Mouse (Mus musculus) heart, postnatal 25 days (tissue): Measurements from ENCODE around the gene Pkp4. TPM values are rescaled to one million over a fixed set of nuclear protein-coding genes. Genes with fewer than 3 reads are reported as not detected.
A peak's percentile ranks its signal among the peaks of the same experiment; 100 is the strongest.

ENCODE experiments used
- DNase-seq: peaks from one replicate; pipeline ENCODE4 v3.0.0; 2022; ENCODE audit warnings: low spot score
- intact Hi-C: fragments of 180-260 bp; cut with DNase I; formaldehyde crosslinking; loops from one replicate; pipeline ENCODE4 v1.15.1; 2025
- total RNA-seq, 2 experiments: library from RNA; stranded (reverse); gene quantifications; 2 replicates each; pipeline ENCODE4 v1.2.3; 2021

Gene Pkp4
- total RNA-seq, 2 experiments from 2014 or later, result 148 to 155 TPM

GRCm38 (mm10) chr2:59307302-59307701 lies 146.7 kb downstream of the Pkp4 start:
- no peak for DNase-seq
- intact Hi-C loops, result no loop called here

DNA sequence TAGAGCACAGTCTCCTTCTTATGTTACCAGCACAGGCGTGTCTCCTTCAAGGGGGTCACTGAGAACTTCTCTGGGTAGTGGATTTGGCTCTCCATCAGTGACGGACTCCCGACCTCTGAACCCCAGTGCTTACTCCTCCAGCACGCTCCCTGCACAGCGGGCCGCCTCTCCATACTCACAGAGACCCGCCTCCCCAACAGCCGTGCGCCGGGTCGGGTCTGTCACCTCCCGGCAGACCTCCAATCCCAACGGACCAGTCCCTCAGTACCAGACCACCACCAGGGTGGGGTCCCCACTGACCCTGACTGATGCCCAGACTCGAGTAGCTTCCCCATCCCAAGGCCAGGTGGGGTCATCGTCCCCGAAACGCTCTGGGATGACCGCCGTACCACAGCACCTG lies 147.4 kb downstream of the Pkp4 start:
- intact Hi-C loops, result no loop called here
- DNase-seq, result no peak

GRCm38 (mm10) chr2:59313293-59313692 lies 152.6 kb downstream of the Pkp4 start:
- intact Hi-C loops, result no loop called here
- DNase-seq, result no peak

DNA sequence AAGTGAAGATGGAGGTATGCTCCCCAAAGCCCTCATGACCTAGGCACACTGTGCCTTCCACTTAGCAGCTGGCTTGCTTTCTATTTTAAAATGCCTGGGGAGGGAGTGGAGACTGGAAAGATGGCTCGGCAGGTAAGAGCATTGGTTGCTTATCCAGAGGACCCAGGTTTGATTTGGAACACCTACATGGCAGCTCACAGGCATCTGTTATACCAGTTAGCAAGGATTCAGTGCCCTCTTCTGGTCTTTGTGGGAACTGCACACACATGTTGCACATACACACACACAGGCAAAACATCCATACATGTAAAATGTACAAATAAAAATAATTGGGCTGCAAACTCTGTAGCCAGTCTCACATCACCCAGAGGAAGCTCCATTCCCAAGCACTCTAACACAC lies 158.0 kb downstream of the Pkp4 start:
- intact Hi-C loops, result no loop called here
- DNase-seq, result no peak

DNA sequence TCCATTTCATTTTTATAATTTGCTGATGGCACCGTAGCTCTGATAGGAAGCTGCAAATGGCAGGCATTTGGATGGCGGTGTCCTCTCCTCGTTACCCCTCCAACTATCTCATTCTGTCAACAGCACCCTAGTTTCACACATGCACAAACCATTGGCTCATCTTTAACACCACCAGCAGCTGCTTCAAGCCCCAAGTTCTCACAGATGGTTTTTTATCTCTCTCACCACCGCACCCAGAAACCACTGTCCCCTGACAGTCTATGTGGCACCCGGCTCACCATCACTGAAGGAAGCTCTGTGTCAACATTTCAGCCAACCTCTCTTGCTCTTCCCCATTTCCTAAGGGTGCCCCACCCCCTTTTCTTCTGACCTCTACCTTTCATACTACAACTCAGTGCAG lies 167.3 kb downstream of the Pkp4 start:
- intact Hi-C loops, result no loop called here
- no peak for DNase-seq

GRCm38 (mm10) chr2:59331093-59331492 lies 170.4 kb downstream of the Pkp4 start:
- intact Hi-C loops, result no loop called here
- DNase-seq, result no peak

- DNase-seq, result no peak
- intact Hi-C loops, result no loop called here
Measured at GRCm38 (mm10) chr2:59332523-59332922, 171.9 kb downstream of the Pkp4 start.

GRCm38 (mm10) chr2:59338501-59338900 lies 177.9 kb downstream of the Pkp4 start:
- intact Hi-C loops, result no loop called here
- no peak for DNase-seq

DNA sequence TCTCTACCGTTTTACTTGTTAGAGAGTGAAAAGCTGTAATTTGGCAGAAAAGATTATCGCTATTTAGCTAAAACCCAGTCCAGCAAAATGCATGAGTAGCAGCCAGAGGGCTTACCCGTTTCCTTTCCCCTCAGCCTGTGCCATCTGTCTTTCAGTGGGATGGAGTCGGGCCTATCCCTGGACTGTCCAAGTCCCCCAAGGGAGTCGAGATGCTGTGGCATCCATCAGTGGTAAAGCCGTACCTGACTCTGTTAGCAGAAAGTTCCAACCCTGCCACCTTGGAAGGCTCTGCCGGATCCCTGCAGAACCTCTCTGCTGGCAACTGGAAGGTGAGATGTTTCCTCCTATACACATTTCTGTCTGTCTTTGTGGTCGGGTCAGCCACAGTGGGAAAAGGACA lies 178.3 kb downstream of the Pkp4 start:
- intact Hi-C loops, result no loop called here
- DNase-seq, result no peak

DNA sequence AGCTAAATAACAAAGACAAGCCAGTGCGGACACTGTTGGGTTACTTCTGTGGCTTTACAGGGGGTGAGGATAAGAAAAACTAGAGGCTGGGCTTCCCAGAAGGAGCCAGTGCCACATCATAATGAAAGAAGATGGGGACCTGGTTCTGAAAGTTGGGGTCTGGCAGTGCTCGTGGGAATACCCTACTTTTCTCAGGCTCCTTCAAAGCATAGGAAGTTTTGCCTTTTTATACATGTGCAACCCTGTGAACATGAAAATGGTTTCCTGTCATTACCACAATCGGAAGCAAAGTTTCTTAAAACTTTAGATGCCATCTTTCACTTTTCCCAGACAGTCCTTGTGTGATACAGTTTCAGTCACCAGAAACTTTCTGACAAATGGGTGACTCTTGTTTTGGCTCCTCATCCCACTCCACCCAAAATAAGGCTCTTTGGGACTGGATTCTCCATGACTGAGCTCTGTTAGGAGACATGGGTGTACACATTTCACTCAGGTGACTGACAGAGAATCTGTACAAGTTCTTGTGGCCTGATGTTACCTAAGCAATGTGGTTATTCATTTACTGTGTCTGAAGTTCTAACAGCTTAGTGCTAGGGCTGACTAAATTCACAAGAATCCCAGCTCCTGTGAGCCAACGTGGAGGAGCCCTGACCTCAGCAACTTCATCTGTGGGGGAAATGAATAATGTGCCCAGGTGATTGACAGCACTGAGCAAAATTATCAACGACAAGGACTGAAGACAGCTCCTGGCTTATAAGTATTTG lies 179.3 kb downstream of the Pkp4 start:
- no peak for DNase-seq
- intact Hi-C loops, result loop anchor here (5.0 kb wide), 1 partner anchor 178 kb away; the partner anchor contains the start of genes Ccdc148 and Pkp4

DNA sequence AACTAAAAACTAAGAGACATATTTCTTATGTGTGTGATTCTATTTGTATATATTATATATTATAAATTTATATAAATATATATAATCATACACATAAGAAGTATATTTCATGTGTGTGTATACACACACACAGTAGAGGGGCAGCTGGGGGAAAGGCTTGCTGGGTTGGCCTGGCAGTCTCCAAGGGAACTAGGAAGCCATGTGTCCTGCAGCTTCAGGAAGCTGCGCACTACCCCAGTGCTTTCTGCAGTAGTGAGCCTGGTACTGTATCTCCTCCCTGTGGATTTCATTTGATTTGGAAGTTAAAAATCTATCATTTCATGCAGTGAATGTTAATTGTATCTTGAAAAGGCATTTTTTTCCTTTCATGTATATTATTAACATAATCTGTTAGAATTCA lies 180.2 kb downstream of the Pkp4 start:
- DNase-seq, result no peak
- intact Hi-C loops, result loop anchor here (5.0 kb wide), 1 partner anchor 179 kb away; the partner anchor contains the start of genes Ccdc148 and Pkp4

GRCm38 (mm10) chr2:59342591-59343210 lies 182.1 kb downstream of the Pkp4 start:
- intact Hi-C loops, result loop anchor here (5.0 kb wide), 1 partner anchor 180 kb away; the partner anchor contains the start of genes Ccdc148 and Pkp4

DNA sequence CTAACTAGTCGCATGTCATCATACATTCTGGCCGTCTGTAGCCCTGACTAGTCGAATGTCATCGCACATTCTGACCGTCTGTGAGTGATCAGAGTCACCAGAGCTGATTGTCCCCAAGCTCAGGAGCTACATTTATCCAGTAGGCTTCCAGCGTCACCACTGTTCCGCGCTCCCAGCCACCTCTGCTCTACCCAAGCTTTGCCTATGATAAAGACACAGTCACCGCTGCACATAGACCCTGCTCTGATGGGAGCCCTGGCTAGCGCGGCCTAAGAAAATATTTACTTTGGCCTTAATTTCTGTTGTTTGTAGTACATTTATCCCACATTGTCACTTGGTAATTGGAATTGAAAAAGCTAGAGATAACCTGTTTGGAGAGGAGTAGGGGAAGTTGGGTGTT lies 183.2 kb downstream of the Pkp4 start:
- DNase-seq, result no peak
- intact Hi-C loops, result loop anchor here (5.0 kb wide), 1 partner anchor 182 kb away; the partner anchor contains the start of genes Ccdc148 and Pkp4

More at GRCm38 (mm10) chr2:59342591-59343210, 182.1 kb downstream of the Pkp4 start:
- no peak for DNase-seq

DNA sequence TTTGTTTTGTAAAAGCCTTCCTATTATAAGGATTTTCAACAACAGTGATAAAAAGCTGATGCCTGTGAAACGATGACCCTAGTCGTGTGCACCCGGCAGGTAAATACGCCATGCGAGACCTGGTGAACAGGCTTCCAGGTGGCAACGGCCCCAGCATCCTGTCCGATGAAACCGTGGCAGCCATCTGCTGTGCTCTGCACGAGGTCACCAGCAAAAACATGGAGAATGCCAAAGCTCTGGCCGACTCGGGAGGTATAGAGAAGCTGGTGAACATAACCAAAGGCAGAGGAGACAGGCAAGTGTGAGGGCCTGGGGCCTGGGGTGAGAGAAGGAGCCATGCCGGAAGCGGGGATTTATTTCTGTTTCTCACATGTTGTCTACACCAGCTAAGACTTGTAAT lies 184.0 kb downstream of the Pkp4 start:
- intact Hi-C loops, result loop anchor here (5.0 kb wide), 3 partner anchors 53 to 182 kb away; partner anchors contain the start of genes Ccdc148 and Pkp4
- DNase-seq, result no peak

- intact Hi-C loops, result loop anchor here (5.0 kb wide), 2 partner anchors 52 to 92 kb away; no protein-coding TSS in a partner anchor
Measured at GRCm38 (mm10) chr2:59345141-59345839, 184.6 kb downstream of the Pkp4 start.

DNA sequence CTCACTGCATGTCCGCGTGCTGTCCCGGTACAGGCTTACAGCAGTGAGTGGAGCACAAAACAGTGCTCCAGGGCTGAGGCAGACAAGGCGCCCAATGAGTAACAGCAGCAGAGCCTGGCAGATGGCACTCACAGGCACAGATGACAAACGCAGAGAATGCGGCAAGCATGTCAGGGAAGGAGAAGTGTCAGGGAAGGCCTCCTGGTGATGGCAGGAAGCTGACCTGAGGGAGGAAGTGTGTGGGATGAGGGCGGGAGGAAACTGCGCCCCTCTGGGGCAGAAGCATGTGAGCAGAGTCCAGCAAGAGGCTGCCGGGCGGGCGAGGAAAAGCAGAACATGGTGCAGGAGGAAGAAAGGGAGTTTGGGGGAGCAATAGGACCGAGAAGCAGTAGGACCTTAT lies 185.8 kb downstream of the Pkp4 start:
- DNase-seq, result peak; percentile 20
- intact Hi-C loops, result loop anchor here (5.0 kb wide), 2 partner anchors 51 to 91 kb away; no protein-coding TSS in a partner anchor

More at GRCm38 (mm10) chr2:59345141-59345839, 184.6 kb downstream of the Pkp4 start:
- no peak for DNase-seq

- intact Hi-C loops, result loop anchor here (5.0 kb wide), 2 partner anchors 49 to 89 kb away; no protein-coding TSS in a partner anchor
- DNase-seq, result no peak
Measured at GRCm38 (mm10) chr2:59348585-59348984, 187.9 kb downstream of the Pkp4 start.

GRCm38 (mm10) chr2:59350094-59350493 lies 189.4 kb downstream of the Pkp4 start:
- DNase-seq, result no peak
- intact Hi-C loops, result no loop called here

- no peak for DNase-seq
- intact Hi-C loops, result no loop called here
Measured at GRCm38 (mm10) chr2:59351303-59352099, 190.9 kb downstream of the Pkp4 start.
